Mouse (Mus musculus) gastrocnemius, postnatal 4 days (tissue): ENCODE measurements around the gene 5330417H12Rik. TPM values are rescaled to one million over a fixed set of nuclear protein-coding genes. Genes with fewer than 3 reads are reported as not detected.

ENCODE experiments used
- DNase-seq, 2 experiments: peaks; one replicate each; pipeline ENCODE4 v3.0.0; 2021 to 2022; ENCODE audit warnings: low spot score in 2 of 2, mixed read lengths in 2 of 2
- total RNA-seq, 2 experiments: library from RNA; stranded (reverse); gene quantifications; 2 replicates each; pipeline ENCODE4 v1.2.3; 2021

5330417H12Rik gene
- total RNA-seq, 2 experiments from 2014 or later: not detected

DNA sequence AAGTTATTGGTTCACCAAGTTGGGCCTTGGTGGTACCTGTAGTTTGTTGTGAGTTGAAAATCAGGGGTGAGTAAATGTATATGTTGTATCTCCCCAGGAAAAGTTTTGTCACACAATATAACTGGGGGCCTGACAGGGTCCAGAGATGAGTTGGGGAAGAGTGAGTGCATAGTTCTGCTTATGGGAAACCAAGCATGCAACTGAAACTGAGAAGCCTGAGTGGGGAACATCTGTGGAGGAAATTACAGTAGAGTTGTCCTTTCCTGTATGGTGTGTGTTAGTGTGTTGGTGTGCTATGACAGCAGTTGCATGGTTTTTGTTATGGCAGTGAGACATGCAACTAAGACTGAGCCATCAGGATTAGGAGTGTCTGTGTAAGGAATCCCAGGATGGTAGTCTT is 3.4 kb upstream of the 5330417H12Rik start:
- DNase-seq: no peak

DNA sequence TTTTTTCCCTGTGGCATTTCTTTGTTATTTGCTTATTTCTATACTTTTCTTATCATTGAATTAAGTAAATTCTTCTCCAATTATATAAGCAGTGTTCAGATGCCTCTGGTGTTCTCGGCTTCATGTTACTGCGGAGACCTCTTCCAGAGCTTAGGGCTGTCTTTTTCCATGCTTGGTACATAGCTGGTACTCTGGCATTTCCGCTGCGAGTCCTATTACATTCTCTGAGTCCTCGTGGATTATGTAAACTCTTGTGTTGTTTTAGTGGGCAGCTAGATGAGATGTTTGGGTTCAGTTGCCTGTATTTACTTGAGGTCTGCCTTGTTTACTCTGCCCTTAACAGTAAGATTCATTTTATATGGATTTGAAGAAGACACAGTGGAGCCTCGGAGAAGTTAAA is 820 bp upstream of the 5330417H12Rik start:
- DNase-seq: no peak

DNA sequence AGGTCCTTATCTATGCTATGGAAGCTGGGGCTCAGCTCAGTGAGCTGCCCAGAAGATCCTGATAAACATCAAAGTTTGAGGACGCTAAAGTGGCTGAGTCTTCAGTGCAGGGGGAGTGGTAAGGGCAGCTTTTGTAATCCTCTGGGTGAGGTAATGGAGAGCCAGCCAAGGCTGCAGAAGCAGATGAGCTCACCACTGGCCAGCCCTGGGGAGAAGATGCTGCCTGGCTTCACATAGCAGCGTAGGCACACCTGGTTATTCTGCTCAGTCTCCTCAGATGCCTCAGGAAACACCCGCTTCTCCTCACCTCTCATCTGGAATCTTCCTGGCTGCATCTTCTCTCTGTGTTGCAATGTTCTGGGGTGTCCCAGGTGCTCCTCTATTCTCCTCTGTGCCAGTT is 529 bp downstream of the 5330417H12Rik start:
- DNase-seq: no peak

DNA sequence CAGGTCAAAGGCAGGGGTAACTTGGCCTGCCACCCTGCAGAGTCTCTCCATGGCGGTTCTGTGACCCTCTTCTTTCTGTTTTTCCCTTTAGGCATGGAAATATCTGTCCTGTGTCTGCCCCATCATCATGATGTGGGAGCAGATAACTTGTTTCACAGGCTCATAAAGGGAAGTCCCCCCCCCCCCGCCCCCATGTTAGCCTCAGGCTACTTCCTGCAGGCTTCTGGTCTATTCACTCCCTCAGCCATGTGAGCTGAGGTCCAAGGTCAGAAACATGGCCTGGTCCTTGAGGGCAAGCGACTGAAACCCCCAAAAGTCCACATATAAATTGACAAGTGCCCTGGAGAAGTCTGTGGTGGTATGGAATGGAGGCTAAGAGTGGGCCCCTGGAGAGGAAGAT is 4.8 kb downstream of the 5330417H12Rik start:
- DNase-seq: no peak

DNA sequence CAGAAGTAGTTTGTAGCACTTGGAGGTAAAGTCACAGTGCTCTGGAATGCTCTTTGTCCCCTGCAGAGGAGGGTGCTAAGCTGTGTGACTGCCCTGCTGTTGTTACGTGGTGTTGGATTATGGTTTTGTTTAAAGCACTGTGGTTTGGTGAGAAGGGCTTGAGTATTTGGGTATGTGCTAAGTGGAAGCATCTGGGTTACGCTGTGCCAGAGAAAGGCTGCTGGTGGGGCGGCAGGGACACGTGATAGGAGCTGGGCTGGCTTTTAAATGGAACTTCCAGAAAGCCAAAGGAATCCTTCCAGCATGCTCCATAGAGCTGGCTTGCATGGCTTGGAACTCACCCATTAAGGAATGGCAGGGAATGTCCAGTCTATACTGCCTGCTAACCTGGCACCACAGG is 5.7 kb downstream of the 5330417H12Rik start:
- DNase-seq: no peak

DNA sequence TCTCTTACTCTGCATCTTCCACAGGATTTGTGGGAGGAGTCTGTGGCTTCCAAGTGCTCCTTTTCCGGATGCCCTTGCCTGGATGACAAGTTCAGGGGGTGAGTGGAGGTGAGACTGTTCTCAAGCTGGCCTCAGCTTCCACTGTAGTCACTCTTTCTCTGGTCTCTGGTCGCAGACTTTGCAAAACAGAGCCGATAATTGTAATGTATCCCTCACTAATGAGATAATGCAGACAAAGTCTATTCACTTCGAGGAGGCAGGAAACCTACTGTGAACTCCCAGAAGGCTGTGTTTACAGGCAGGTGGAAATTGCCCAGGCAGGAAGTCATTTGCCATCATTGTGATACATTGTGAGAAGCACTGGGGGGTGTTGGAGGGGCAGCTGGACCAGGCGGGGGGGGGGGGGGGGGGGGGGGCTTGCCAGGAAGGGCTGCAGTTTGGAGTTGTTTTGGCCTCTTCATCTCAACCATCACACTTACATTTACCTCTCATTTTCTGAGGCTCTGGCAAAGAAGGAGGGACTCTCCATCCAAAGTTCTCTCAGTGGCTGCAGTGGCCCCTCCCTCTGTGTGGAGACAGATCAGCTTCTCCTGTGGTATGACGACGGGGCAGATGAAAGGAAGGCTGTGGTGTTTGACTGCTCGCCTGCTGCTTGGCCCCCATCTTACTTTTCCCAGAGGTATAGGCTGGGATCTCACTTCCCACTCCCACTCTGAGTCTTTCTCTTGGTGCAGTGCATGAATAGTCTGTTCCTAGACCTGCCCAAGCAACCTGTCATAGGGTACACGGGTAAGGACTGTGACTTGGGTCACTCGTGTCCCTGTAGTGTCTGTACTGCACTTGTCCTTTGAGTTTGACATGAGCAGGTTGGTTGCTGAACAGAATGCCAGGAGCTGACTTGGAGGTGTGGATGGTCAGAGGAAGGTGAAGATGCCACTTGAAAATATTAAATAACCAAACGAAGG is 6.7 kb downstream of the 5330417H12Rik start:
- no peak for DNase-seq

DNA sequence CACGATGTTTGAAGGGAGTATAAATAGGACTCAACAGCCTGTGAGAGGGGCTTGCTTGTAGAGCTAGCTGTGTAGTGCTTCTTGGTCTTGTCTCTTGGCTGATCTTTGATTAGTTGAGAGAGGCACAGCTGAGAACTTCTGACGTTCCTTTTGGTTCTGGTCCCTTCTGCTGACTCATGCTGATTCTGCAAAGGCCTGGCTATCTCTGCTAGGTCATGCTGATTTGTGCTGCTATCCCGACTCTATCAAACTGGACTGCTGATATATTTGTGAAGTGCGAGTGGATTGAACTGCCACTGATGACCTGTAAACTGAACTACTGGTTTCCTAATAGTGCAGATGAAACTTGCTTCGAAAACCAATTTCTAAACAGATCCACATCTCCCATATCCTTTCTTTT is 14.1 kb downstream of the 5330417H12Rik start:
- no peak for DNase-seq

DNA sequence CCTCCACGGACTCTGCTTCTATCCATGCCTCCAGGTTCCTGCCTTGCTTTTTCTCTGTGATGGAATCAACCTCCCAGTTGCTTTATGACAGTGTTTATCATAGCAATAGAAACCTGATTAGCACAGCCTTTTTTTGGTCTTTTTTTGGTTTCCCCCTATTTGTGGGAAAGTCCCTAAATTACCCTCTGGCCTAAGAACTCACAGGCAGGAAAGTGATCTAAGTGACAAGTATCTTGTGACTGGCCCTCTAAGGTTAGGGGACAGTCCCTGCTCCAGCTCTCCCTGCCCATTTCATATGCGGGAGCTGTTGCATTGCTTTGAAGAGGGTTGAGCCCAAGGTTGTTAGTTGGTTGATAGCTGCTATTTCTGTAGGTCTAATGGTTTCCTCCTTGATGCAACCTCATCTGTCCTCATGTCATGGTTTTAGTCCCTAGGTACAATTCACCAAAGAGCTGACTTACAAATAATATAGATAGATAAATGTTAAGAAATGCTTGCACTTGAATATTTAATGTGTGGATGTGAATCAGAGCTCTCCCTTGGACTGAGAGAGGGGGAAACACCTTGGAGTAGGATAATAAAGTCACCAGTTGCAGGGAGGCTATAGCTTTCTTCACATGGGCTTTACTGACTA is 15.2 kb downstream of the 5330417H12Rik start:
- DNase-seq: no peak

DNA sequence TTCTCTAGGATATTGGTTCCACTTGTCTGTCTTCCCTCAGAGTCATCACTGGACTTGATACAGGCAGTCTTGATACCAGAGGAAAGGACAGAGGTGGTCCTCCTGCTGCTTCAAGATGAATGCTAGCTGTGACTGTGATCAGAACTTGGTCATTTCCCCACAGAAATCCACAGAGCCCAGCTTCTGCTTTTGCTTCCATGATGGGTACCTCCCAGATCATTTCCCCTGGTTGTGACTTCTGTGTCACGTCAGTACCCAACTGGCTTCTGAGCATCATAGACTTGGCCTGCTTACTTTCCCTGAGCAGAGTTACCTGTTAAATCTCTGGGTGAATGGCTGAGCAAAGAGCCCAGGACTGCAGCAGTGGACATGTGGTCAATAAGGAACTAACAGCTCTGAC is 17.2 kb downstream of the 5330417H12Rik start:
- no peak for DNase-seq

DNA sequence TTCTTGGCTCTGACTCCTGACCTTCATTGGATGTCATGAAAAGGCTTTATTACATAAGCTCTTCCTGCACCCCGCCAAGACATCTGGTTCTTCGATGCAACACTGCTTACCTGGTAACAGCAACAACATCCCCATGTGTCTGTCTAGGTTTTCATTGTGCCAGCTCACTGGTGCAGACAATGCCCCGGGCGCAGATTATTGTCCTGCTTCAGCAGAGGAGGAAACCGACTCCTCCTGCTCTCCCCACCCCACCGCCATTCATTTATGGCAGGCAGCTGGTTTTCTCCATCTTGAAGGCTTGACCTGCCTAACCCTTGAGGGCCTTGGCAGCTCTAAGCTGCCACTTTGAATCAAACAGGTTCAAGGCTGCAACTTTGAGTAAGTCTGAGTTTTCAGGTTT is 22.0 kb downstream of the 5330417H12Rik start:
- no peak for DNase-seq

DNA sequence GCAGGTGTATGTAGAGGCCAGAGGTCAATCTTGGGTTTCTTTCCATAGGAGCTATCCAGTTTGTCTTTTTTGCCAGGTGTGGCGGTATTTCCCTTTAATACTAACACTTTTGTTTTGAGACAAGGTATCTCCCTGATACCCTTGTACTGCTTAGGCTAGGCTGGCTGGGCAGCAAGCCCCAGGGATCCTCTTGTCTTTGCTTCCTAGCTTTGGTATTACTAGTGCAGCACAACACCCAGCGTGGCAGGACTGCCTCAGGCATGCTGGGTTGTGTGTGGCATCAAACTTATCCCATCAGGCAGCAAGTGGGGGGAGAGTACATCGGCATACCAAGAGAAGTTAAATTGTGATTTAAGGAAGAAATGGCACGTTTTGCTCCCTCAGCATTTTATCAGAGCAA is 22.5 kb downstream of the 5330417H12Rik start:
- DNase-seq: no peak

DNA sequence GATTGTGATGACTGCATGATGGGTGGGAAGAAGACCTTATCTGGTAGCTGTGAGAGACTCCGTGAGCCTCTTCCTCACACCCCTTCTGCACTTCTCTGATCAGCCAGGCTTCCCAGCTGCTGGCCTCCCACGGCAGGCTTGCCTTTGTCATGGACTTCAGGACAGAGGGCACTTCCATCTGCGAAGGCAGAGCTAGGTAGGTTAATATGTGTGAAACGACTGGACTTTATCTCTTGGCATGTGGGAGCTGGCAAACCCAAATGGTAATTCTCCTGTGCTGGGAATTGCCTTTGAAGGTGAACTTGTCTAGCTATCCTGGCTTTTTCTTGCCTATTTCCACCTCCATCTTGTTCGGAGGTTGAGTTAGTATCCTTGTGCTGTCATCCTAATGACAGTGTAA is 24.3 kb downstream of the 5330417H12Rik start:
- no peak for DNase-seq

DNA sequence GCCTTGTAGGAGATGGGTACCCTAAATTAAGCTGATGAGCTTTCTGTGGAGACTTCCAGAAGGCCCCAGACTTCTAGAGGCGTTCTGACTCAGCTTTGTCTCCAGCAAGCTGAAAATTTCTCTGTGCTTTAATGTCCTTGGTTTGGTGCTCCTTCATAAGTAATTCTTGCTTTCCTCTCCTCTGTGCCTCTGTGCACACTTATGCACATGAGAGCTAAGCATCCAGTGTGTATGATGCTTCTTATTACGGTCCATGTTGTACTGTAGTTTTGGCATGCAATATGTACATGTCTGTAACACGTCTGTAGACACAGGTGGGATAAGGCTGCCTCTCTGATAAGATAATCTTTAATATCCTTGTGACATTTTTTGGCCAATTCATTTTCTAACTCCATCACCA is 27.0 kb downstream of the 5330417H12Rik start:
- no peak for DNase-seq

DNA sequence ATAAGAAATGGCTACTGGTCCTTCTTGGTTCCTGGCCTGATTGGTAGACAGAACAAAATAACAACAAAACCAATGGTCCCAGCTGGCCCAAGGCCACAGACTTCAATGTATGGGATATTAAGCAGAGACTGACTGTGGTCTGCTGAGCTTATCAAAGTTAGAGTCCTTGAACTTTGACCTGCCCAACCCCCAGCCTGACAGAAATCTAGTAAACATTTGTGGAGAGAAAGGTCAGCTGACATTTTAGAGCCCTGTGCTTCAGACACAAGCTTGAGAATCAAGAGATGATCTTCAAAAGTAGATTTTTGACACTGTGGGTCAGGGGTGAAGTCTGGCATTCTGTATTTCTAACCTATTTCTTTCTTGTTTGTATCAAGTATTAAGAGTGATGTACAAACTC is 28.2 kb downstream of the 5330417H12Rik start:
- no peak for DNase-seq

DNA sequence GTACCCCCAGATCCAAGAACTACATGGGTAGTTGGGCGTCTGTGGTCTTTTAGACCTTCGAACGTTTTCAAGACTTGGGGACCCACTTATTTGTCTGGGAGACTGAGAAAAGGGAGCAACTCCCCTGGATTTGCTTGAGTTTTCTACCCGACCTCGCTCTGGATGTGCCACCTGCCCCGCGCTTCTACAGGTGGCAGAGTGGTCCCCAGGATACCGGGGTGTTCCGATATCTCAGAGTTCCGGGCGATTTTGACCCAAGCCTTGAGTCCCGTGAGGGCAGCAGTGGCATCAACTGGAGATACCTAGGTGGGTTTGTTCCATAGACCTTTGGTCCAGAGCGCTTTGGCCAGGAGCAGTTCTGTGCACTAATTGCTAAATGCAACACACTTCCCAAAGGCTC is 29.5 kb downstream of the 5330417H12Rik start:
- DNase-seq: no peak

DNA sequence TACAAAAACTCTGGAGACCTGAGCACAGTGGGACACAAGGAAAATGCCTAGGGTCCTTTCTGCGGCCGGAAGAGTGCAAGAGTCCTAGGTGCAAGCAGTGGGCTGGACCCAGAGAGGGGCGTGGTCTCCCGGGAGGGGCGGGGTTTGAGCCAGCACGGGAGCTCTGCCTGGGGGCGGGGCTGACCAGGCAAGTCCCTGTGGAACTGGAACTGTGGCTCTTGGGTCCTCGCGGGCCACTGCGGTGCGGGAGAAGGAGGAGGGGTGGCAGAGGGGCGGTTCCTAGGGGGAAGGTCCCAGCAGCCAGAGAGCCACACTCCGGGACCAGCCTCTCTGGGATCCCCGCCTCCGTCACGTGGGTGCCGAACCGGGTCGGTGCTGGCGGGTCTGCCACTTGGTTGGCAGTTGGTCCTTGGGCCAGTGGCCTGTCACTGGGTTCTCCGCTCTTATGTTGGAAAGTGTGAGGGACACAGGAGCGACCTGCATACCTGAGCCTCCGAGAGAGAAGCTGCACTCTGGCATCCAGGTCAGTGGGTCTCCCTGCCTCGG is 30.0 kb downstream of the 5330417H12Rik start, which contains the start of gene Ppfibp2:
Ppfibp2 (plus strand) TSS at position 351 of the 546 bp plus-strand sequence.
- DNase-seq: peak; percentile 75 to 87

DNA sequence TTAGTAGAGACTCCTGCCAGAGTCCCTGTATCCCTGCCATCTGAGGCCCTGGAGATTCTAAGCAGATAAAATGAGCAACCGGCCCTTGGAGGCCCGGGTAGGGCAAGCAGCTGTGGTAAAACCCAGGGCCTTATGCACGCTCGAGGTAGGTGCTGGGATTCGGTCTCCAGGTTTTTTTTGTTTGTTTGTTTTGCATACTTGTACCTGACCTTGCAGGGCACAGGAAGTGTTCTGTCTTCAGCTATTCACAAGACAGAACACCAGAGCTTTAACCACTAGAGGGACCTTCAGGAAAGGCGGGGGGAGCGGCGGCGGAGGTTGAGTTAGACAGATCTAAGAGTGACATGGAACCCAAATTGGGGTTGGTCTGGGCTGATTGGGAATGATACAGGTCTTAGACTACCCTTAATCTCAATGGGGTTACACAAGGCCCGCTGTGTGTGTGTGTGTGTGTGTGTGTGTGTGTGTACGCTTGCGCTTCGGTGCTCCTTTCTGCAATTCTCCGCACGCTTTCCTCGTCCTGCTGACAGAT is 30.6 kb downstream of the 5330417H12Rik start:
- peak in 1 of 2 experiments; percentile 62 for DNase-seq

DNA sequence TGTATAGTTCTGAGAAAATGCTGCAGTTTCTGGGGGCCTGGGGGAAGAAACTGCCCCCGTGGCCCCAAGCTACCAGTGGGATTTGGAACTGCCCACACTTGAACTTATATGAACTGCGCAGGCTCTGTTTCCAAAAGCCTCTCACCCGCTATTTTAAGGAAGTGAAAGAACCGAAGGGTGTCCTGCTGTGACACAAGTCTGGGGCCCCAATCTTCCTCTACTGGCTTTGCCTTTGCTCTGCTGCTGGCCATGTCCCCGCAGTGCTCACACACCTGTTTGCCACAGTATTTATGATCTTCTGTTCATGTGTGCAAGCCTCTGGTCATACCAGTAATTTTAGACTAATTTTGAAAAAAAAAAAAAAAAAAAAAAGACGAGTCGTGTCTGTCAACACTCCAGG is 31.1 kb downstream of the 5330417H12Rik start:
- no peak for DNase-seq

DNA sequence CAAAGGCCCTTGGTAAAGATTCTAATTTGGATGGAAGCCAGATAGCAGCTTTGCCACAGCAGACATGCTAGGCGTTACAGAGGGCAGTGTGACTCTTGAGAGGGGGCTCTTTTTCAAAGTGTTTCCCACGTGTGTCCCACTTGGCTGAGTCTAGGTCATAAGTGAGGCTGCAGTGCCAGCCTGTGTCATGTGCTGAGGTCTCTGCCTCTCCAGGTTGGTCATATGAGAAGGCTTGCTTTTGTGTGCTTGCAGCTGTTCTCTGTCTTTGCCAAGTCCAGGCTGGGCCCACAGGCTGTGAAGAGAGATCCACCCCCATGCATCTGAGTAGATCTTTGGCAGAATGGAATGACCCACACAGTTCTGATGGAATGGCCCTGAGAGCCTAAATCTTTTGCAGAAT is 32.3 kb downstream of the 5330417H12Rik start:
- peak in 1 of 2 experiments; percentile 33 for DNase-seq

DNA sequence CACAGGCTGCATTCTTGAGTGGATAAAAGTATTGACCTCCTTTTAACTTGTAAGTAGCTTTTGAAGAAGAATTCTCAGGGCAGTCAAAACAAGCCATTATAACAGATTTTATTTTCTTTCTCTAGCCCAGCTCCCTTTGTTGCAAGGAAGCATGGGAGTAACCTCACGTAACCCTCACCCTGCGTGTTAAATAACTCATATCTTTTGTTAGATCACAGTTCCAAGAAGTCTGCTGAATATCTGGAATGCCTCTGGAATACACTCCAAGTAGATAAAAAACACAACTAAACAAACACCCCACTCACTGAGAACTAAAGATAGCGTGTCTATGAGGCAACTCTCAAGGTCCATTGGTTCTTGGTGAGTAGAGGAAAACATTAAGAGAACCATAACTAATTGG is 50.7 kb downstream of the 5330417H12Rik start:
- DNase-seq: no peak
